Mouse (Mus musculus) forebrain, postnatal 0 days (tissue): Measurements from ENCODE around the gene Msh4. TPM values are rescaled to one million over a fixed set of nuclear protein-coding genes. Genes with fewer than 3 reads are reported as not detected.

Source experiments
- ATAC-seq: fragments of 200-750 bp; cut with Nextera tagmentation; 2 replicates; pipeline ENCODE4 v1.8.0; 2017; ENCODE audit warnings: mild to moderate bottlenecking, moderate library complexity
- DNase-seq: peaks from one replicate; pipeline ENCODE4 v3.0.0-alpha.2; 2015
- H3K27ac ChIP-seq: fragments of 300-500 bp; sonication (generic); 2 replicates; pipeline ENCODE4 v1.5.1; 2014; ENCODE audit warnings: low read depth, mild to moderate bottlenecking, antibody characterized with exemption, low read length, moderate library complexity, mixed read lengths
- H3K27me3 ChIP-seq: fragments of 300-500 bp; sonication (generic); 2 replicates; pipeline ENCODE4 v1.6.1; 2014; ENCODE audit warnings: mild to moderate bottlenecking, low read length, mixed read lengths; ENCODE audit not compliant: insufficient read depth
- H3K36me3 ChIP-seq: fragments of 300-500 bp; sonication (generic); 2 replicates; pipeline ENCODE4 v1.6.1; 2014; ENCODE audit warnings: mild to moderate bottlenecking, moderate library complexity; ENCODE audit not compliant: insufficient read depth
- H3K4me1 ChIP-seq: fragments of 300-500 bp; sonication (generic); 2 replicates; pipeline ENCODE4 v1.6.1; 2014; ENCODE audit warnings: antibody characterized with exemption; ENCODE audit not compliant: insufficient read depth
- H3K4me2 ChIP-seq: fragments of 300-500 bp; sonication (generic); 2 replicates; pipeline ENCODE4 v1.6.1; 2014; ENCODE audit warnings: low read depth, mild to moderate bottlenecking, moderate library complexity
- H3K4me3 ChIP-seq: fragments of 300-500 bp; sonication (generic); 2 replicates; pipeline ENCODE4 v1.5.1; 2014; ENCODE audit warnings: low read depth, low read length, mixed read lengths
- H3K9ac ChIP-seq: fragments of 300-500 bp; sonication (generic); 2 replicates; pipeline ENCODE4 v1.6.1; 2014; ENCODE audit warnings: mild to moderate bottlenecking
- H3K9me3 ChIP-seq: fragments of 300-500 bp; sonication (generic); 2 replicates; pipeline ENCODE4 v1.6.1; 2016; ENCODE audit warnings: low read length
- CTCF ChIP-seq: sonication (generic); IDR thresholded peaks from 2 replicates; pipeline ENCODE4 v1.5.1; 2016; ENCODE audit warnings: antibody characterized with exemption, control low read depth, low read depth
- WGBS: fragments of 180-500 bp; shearing (Covaris S2); extraction: QIAGEN DNeasy Blood & Tissue Kit; methylation state at CpG from one replicate; pipeline ENCODE4 v1.1.7; 2014; 5-methylcytosine and 5-hydroxymethylcytosine counted together
- polyA plus RNA-seq: library from polyadenylated mRNA; unstranded; fragments of >200 nt; fragmentation: Nextera tagmentation; extraction: Ambion mirVana; gene quantifications from 2 replicates; pipeline ENCODE4 v1.2.1, GENCODE M21; 2015
- total RNA-seq: library from RNA; depleted of rRNA; stranded (reverse); fragments of >200 nt; gene quantifications from 2 replicates; pipeline ENCODE4 v1.2.3, GENCODE M21; 2014

The Msh4 gene
- total and polyA plus RNA-seq, 2 experiments from 2014 or later = 0.05 to 0.95 TPM

DNA sequence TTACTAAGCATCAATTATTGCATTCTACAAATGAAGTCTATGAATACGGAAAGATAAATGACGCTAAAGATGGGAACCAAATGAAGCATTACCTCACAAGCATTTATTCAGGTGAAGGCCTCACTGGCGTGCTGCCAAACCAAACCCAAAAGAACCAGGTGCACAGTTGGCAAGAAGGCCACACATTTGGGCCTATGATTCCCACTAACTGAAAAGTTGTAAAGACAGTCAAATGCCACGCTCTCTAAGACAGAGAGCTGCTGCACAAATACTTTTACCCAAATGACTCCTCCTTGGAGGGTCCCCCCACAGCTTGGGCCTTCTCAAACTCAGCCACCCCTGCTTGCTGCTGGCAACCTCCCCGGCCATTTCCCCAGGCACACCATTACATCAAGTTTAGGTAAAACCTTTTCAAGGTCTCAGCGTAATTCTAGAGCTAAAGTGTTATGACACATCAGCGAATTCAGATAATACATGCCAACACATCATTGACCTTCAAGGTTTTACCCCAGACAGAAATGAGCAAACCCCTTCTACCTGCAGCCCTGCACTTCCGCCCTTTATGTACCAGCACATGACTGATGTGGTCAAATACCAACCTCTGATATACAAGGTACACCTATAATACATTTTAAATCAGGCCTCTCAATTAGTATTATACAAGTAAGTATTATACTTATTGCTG, 5.4 kb upstream of the Msh4 start:
- no peak for DNase-seq
- no peak for TF ChIP-seq CTCF
- WGBS = 41% methylated on average over 8 of the region's 8 CpGs

DNA sequence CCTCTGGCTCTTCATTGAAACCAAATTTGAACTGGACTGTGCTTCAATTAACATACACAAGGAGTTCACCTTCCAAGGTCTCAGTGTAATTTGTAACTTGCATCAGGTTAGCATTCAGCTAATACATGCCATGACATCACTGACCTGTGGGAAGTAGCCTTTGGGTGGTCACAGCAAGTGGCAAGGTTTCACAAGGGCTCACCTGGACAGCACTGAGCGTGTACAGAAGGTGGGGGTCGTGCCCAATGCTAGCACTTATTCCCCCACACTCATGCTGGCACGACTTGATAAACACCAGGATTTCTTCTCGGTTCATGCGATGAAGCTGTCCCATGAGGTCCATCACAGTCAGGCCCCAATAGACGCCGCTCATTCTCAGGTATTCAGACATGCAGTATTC, 4.6 kb upstream of the Msh4 start:
- Histone ChIP-seq H3K27me3 (no peaks in the 10 kb centered on the region), H3K9me3 (no peaks in the 10 kb centered on the region), H3K27ac (no peak overlapping the region), H3K9ac (no peak overlapping the region), H3K36me3 (peaks cover 50% of the 10 kb centered on the region), H3K4me3 (no peak overlapping the region), H3K4me1 (peaks cover 15% of the 10 kb centered on the region), H3K4me2 (peak overlapping the region; percentile 77; the same call in 1 of the 2 replicates)
- DNase-seq (no peak), ATAC-seq (no peak)
- 77% methylated on average over 7 of the region's 7 CpGs for WGBS
- no peak for TF ChIP-seq CTCF

More for the DNA sequence above, 5.4 kb upstream of the Msh4 start:
- Histone ChIP-seq H3K4me3 (peak overlapping the region; percentile 85), H3K9me3 (no peaks in the 10 kb centered on the region), H3K9ac (peak overlapping the region; percentile 88), H3K4me1 (peaks cover 15% of the 10 kb centered on the region), H3K36me3 (peaks cover 42% of the 10 kb centered on the region), H3K27me3 (no peaks in the 10 kb centered on the region), H3K4me2 (peak overlapping the region; percentile 77), H3K27ac (no peak overlapping the region)
- no peak for ATAC-seq

DNA sequence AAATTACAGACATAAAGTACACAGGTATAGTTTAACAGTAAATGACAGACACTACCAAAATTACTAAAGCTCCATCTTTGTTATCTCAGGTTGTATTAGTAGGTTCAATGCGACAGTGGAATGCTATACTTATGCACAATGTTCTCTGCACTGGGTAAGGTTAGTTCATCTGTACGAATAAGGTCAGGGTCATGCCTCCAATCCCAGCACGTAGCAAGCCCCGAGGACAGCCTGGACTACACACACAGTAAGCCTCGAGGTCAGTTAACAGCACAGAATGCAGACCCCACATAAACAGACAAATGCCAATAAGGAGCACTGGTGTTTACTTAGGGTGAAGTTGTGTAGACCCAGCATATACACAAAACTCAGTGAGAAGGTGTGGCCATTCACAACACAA, 3.0 kb upstream of the Msh4 start:
- peaks cover 66% of the 10 kb centered on the region for H3K36me3 ChIP-seq
- 80% methylated on average over 5 of the region's 5 CpGs for WGBS
- no peak for ATAC-seq

DNA sequence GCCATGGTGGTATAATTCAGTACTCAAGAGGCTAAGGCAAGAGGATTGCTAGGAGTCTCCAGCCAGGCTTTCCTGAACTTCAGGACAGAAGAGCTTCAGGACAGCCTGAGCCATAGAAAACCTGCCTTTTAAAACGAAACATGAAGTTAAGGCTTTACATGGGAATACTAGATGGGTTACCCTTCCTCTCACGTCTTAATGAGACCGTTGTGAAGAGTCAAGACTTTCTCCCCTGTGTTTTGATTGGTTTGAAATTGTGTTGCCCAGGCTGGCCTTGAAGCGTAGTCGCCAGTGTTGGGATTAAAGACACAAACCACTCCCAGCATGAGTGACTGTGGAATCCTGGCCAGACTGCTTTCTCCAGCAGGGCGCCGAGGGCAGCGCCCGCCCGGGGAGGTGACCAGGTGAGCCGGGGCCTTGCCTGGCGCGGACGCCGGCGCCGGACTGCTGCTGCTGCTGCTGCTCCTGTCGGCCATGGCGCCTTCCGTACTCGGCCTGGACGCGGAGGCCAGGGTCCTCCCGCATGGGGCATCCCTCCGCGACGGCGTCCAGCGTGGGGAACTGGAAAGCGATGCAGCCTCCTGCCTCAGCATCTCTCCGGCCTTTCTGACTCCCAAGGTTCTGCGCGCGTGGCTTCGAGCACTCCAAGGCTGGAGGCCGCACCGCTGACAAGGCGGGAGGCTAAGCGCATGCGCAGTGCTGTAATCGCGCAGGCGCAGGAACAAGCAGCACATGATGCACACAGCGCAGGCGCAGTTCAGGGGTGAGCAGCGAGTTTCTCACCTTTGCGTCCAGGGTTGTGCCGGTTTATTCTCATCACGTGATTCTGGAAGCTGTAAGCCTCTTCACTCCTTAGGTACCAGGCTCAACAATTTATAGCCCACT, 445 bp downstream of the Msh4 start:
- H3K36me3 ChIP-seq = peaks cover 67% of the 10 kb centered on the region
- no peaks in the 10 kb centered on the region for H3K27me3 ChIP-seq
- no peak for DNase-seq
- ATAC-seq = peak; percentile 23; the same call in 1 of the 2 replicates
- no peak overlapping the region for H3K9ac ChIP-seq
- WGBS = 88% methylated on average over 49 of the region's 49 CpGs
- no peak overlapping the region for H3K4me3 ChIP-seq
- no peak overlapping the region for H3K27ac ChIP-seq
- no peaks in the 10 kb centered on the region for H3K9me3 ChIP-seq
- no peak overlapping the region for H3K4me2 ChIP-seq
- TF ChIP-seq CTCF = no peak
- 0 out of 2 replicates have a peak, but pooled peaks cover 3% of the 10 kb centered on the region for H3K4me1 ChIP-seq

More for the DNA sequence above, 3.0 kb upstream of the Msh4 start:
- Histone ChIP-seq H3K4me2 (no peak overlapping the region), H3K27me3 (no peaks in the 10 kb centered on the region), H3K4me3 (no peak overlapping the region), H3K9ac (no peak overlapping the region), H3K4me1 (peaks cover 15% of the 10 kb centered on the region), H3K27ac (no peak overlapping the region), H3K9me3 (no peaks in the 10 kb centered on the region)
- DNase-seq = no peak
- TF ChIP-seq CTCF = no peak

DNA sequence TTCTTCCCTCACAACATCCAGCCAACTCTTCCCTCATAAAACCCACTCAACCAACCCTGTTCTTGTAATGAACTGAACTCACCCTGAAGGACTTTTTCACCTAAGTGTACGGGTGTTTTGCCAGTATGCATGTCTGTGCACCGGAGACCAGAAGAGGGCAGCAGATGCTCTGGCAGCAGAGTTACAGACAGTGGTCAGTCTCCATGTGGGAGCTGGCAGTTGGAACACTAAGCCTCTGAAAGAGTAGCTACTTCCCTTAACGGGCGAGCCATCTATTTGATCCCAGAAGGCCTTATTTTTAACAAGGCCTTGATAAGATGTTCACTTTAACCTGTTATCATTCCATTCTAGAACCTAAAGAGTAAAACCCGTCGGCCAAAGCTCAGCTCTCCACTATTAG, 1.4 kb downstream of the Msh4 start:
- 0 out of 2 replicates have a peak, but pooled peaks cover 3% of the 10 kb centered on the region for H3K4me1 ChIP-seq
- no peak overlapping the region for H3K4me3 ChIP-seq
- no peak overlapping the region for H3K9ac ChIP-seq
- DNase-seq (peak; percentile 30), ATAC-seq (peak; percentile 54)
- H3K27ac ChIP-seq = no peak overlapping the region
- peak; percentile 64 for TF ChIP-seq CTCF
- no peak overlapping the region for H3K4me2 ChIP-seq
- H3K36me3 ChIP-seq = peaks cover 58% of the 10 kb centered on the region
- 57% methylated on average over 6 of the region's 6 CpGs for WGBS
- H3K9me3 ChIP-seq = no peaks in the 10 kb centered on the region
- no peaks in the 10 kb centered on the region for H3K27me3 ChIP-seq

DNA sequence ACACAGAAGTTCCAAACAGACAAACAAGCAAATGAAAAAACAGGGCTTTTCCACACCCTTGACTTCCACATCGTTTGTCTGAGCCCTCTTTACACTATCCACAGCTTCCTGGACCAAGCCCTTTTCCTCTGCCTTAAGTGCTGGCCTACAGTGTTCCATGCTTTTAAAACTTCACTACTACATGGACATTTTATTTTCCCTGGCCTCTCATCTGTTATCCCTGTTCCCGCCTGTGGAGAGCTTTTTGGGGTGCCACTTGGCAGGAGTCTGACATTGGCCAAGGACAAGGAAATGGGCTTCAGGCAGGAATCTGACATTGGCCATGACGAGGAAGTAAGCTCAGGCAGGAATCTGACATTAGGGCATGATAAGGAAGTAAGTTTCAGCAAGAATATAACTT, 3.3 kb downstream of the Msh4 start:
- TF ChIP-seq CTCF = no peak
- no peak for DNase-seq
- Histone ChIP-seq H3K27ac (no peak overlapping the region), H3K36me3 (peaks cover 39% of the 10 kb centered on the region), H3K4me1 (no peaks in the 10 kb centered on the region), H3K27me3 (no peaks in the 10 kb centered on the region), H3K4me2 (no peak overlapping the region), H3K9ac (no peak overlapping the region), H3K4me3 (no peak overlapping the region), H3K9me3 (no peaks in the 10 kb centered on the region)
- no peak for ATAC-seq
- WGBS = 55% methylated on average over 3 of the region's 3 CpGs

DNA sequence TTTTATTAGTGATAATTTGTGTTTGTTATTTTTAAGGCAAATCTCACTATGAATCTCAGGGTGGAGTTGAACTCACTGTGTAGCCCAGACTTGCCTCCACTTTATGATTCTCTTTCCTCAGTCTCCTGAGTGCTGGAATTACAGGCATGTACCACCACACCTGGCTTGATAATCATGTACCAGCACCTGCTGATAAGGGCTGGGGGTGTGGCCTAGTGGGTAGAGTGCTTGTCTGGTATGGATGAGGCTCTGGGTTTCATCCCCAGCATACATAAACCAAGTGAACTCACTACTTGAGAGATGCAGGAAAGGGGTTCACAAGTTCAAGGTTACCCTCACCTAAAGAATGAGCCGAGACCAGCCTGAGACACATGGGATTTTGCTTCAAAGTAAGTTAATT, 4.0 kb downstream of the Msh4 start:
- Histone ChIP-seq H3K4me2 (no peak overlapping the region), H3K9me3 (no peaks in the 10 kb centered on the region), H3K4me3 (no peak overlapping the region), H3K36me3 (peaks cover 36% of the 10 kb centered on the region), H3K4me1 (no peaks in the 10 kb centered on the region), H3K27me3 (no peaks in the 10 kb centered on the region), H3K27ac (no peak overlapping the region), H3K9ac (no peak overlapping the region)
- ATAC-seq = no peak
- 89% methylated on average over 1 of the region's 1 CpGs for WGBS
- no peak for TF ChIP-seq CTCF
- DNase-seq = no peak
